Mouse (Mus musculus): ENCODE data around the gene Wdsub1.

The Wdsub1 gene

DNA sequence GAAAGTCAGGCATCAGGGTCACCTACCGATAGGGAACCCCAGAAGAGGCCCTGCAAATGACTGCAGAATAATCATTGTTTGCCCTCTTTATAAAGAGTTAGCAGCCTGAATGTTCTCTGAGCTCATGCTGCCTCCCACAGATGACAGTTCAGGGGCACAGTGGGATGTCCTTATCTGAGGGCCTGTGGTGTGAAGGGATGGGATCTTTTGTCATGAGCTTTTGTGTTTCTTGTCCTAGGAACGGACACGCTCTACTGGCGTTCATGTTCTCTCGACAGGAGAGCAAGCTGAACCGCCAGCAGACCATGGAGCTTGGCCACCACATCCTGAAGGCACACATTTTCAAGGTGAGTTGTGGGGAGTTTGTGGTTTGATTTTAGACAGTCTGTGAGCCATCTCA is 76.4 kb downstream of the Wdsub1 start:
- in situ Hi-C loops (cut with MboI, MseI), result no loop called here

GRCm38 (mm10) chr2:59805595-59805994 is 76.8 kb downstream of the Wdsub1 start:
- in situ Hi-C loops (cut with MboI, MseI), result no loop called here

DNA sequence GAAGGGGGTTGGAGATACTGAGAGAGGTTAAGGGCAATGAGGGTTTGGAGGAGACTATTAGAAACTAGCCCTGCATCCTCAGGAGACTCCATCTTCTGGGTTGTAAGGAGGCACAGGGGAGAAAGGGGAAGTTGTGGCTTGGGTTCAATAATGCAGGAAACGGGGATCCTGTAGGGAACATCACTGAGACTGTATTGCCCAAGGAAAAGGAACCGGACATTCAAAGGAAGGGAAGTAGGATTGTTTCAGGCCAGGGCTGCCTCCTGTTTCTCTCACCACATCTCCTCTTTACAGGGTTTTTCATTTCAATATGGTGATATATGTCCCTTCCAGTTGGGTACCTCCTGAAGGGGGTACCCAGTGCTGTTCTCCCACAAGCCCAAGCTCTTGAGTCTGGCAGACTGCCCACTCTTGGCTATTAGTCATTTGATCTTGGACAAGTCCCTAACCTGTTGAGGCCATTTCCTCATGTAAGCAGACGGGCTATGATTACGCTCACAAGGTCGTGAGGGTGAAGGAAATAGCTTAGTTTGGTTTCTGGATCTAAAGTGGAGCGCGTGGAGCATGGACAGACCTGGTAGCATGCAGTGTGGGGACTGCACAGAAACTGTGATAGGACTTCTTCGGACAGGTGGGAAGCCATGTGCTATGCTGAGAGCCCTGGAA is 79.5 kb downstream of the Wdsub1 start:
- in situ Hi-C loops (cut with MboI, MseI), result no loop called here
